Mouse (Mus musculus) hindbrain, embryonic 13.5 days (tissue): ENCODE data around the gene Rbm39. TPM values are rescaled to one million over a fixed set of nuclear protein-coding genes. Genes with fewer than 3 reads are reported as not detected.

Source experiments
- ATAC-seq: fragments of 200-750 bp; cut with Nextera tagmentation; 2 replicates; pipeline ENCODE4 v1.8.0; 2017; ENCODE audit warnings: moderate TSS enrichment; ENCODE audit not compliant: low FRiP score
- H3K27ac ChIP-seq: fragments of 300-500 bp; sonication (generic); 2 replicates; pipeline ENCODE4 v1.5.1; 2015; ENCODE audit warnings: inconsistent platforms, mild to moderate bottlenecking, moderate library complexity
- H3K27me3 ChIP-seq: fragments of 300-500 bp; sonication (generic); 2 replicates; pipeline ENCODE4 v1.6.1; 2015; ENCODE audit warnings: mild to moderate bottlenecking, inconsistent platforms
- H3K36me3 ChIP-seq: fragments of 300-500 bp; sonication (generic); 2 replicates; pipeline ENCODE4 v1.6.1; 2015; ENCODE audit warnings: mild to moderate bottlenecking, inconsistent platforms
- H3K4me1 ChIP-seq: fragments of 300-500 bp; sonication (generic); replicated peaks from 2 replicates; pipeline ENCODE4 v1.6.1; 2015; ENCODE audit warnings: inconsistent platforms
- H3K4me2 ChIP-seq: fragments of 300-500 bp; sonication (generic); 2 replicates; pipeline ENCODE4 v1.6.1; 2015; ENCODE audit warnings: inconsistent platforms, mild to moderate bottlenecking, moderate library complexity
- H3K4me3 ChIP-seq: fragments of 300-500 bp; sonication (generic); 2 replicates; pipeline ENCODE4 v1.5.1; 2015; ENCODE audit warnings: mild to moderate bottlenecking, inconsistent platforms
- H3K9ac ChIP-seq: fragments of 300-500 bp; sonication (generic); 2 replicates; pipeline ENCODE4 v1.6.1; 2015; ENCODE audit warnings: mild to moderate bottlenecking, inconsistent platforms
- H3K9me3 ChIP-seq: fragments of 300-500 bp; sonication (generic); 2 replicates; pipeline ENCODE4 v1.6.1; 2016; ENCODE audit warnings: inconsistent platforms
- WGBS: fragments of 180-500 bp; shearing (Covaris S2); methylation state at CpG from one replicate; pipeline ENCODE4 v1.1.7; 2015; 5-methylcytosine and 5-hydroxymethylcytosine counted together
- polyA plus RNA-seq: library from polyadenylated mRNA; unstranded; fragments of >200 nt; fragmentation: Nextera tagmentation; extraction: Ambion mirVana; gene quantifications from 2 replicates; pipeline ENCODE4 v1.2.1, GENCODE M21; 2015

Rbm39 gene
- 563 and 565 TPM in 2 replicates for polyA plus RNA-seq

DNA sequence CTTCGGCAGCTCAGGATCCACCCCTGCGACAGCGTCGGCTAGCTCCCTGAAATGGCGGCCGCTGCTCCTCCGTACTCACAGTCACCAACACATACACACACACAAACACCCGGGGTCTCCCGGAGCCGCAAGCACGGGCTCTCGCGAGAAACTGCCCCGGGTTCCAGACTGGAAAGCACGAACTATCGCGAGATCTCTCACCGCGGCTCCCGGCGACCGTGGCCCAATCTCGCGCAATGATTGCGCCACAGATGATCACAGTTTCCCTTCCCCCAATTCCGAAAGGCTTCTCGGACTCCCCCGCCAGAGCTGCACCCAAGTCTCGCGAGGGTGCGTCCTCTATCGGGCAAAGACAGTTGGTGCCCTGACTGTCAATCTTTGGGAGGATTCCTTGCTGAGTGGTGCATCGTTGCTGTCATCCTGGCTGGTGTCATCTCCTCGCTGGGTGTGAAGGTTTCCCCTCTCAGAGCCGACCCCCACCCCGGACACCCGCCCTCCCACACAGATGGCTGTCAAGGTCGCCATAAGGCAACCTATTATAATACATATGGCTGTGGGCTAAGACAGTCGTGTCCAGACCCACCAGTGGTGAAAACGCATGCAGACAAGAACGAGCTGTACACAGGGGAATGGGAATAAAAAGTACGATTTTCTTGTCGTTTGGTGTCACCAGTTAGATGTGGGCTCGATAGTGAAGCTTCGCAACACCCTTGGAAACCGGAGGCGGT lies at the start of gene Rbm39:
TSS of gene Rbm39 (minus strand) at position 145 of the 728 bp plus-strand sequence.
- peak within 1 kb of the TSS; percentile 100 for H3K9ac ChIP-seq
- peaks cover 16% of the 10 kb centered on the region for H3K36me3 ChIP-seq
- no peaks in the 10 kb centered on the region for H3K9me3 ChIP-seq
- H3K27me3 ChIP-seq, result no peaks in the 10 kb centered on the region
- under 1% methylated on average over 47 of the region's 47 CpGs for WGBS
- H3K27ac ChIP-seq, result peak within 1 kb of the TSS; percentile 99
- peak within 1 kb of the TSS; percentile 96 for H3K4me3 ChIP-seq
- ATAC-seq, result peak; percentile 98
- H3K4me1 ChIP-seq, result peaks cover 32% of the 10 kb centered on the region
- H3K4me2 ChIP-seq, result peak within 1 kb of the TSS; percentile 77

DNA sequence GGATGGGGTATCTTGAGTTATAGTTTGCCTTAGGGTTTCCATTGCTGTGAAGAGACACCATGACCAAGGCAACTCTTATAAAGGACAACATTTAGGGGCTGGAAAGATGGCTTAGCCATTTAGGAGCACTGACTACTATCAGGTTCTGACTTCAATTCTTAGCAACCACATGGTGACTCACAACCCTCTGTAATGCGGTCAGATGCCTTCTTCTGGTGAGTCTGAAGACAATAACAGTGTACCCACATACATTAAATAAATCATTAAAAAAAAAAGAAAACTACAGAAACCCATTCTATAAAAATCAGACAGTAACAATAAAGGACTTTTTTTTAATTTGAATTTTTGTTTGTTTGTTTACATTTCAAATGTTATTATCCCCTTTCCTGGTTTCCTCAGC lies 49.1 kb upstream of the Rbm39 start:
- WGBS, result 96% methylated on average over 1 of the region's 1 CpGs
- H3K9me3 ChIP-seq, result no peaks in the 10 kb centered on the region
- ATAC-seq, result no peak
- no peak overlapping the region for H3K27ac ChIP-seq
- no peak overlapping the region for H3K4me2 ChIP-seq
- peaks cover 54% of the 10 kb centered on the region for H3K36me3 ChIP-seq
- H3K9ac ChIP-seq, result no peak overlapping the region
- H3K4me1 ChIP-seq, result no peaks in the 10 kb centered on the region; the same call in 1 of the 2 replicates
- no peak overlapping the region for H3K4me3 ChIP-seq
- H3K27me3 ChIP-seq, result no peaks in the 10 kb centered on the region

DNA sequence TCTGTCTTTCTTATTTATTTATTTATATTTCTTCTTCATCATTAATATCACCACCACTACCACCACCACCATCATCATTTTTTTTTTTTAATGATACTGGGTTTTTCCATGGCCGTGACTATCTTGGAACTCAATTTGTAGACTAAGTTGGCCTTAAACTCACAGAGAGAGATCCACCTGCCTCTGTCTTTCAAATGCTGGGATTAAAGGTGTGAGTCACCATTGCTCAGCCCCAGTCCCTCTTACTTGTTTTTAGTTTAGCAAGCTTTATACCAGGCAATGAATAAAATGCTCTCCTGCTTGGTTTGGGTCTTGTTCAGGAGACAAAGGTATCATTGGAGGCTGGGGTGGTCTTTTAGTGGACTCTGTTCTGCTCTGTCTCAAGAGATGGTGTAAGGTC lies 47.7 kb upstream of the Rbm39 start:
- Histone ChIP-seq H3K4me1 (no peaks in the 10 kb centered on the region), H3K36me3 (peaks cover 57% of the 10 kb centered on the region), H3K27ac (no peak overlapping the region), H3K4me2 (no peak overlapping the region), H3K27me3 (no peaks in the 10 kb centered on the region), H3K9ac (no peak overlapping the region), H3K9me3 (no peaks in the 10 kb centered on the region), H3K4me3 (no peak overlapping the region)
- no peak for ATAC-seq
- 100% methylated on average over 1 of the region's 1 CpGs for WGBS

DNA sequence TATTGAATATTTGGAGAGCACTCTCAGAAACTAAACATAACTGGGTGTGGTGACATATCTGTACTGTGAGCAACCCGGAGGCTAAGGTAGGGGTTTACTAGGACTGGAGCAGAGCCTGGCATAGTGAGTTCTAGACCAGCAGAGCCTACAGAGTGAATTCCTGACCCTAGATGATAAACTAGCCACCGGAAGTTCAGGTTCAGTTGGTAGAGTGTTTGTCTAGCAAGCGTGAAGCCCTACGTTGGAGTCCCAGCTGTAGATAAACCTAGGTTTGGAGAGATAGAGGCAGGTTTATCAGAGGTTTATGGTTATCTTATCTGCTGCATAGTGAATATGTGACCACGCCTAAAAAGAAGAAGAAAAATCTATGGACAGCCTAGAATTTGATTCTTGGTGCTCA lies 44.0 kb upstream of the Rbm39 start:
- Histone ChIP-seq H3K27me3 (no peaks in the 10 kb centered on the region), H3K27ac (no peak overlapping the region), H3K9ac (no peak overlapping the region), H3K9me3 (no peaks in the 10 kb centered on the region), H3K4me3 (no peak overlapping the region), H3K4me1 (no peaks in the 10 kb centered on the region), H3K4me2 (no peak overlapping the region), H3K36me3 (peaks cover 40% of the 10 kb centered on the region)
- 98% methylated on average over 5 of the region's 5 CpGs for WGBS
- ATAC-seq, result no peak

DNA sequence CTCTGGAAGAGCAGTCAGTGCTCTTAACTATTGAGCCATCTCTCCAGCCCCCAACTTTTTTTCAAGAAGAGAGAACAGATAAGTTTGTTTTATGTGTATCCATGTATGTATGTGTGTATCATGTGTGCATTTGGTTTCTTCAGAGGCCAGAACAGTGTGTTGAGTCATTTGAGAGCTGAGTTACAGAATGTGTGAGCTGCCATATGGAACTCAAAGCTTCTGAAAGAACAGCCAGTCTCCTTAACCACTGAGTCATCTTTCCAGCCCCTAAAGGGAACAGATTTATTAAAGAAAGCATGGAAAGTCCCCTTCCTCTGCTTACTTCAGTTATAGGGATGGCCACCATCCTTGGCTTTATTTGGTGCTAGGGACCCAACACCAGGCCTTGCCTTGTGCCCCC lies 42.1 kb upstream of the Rbm39 start:
- ATAC-seq, result no peak
- H3K27me3 ChIP-seq, result no peaks in the 10 kb centered on the region
- H3K4me1 ChIP-seq, result peaks cover 4% of the 10 kb centered on the region; the same call in 1 of the 2 replicates
- no peak overlapping the region for H3K4me3 ChIP-seq
- H3K9ac ChIP-seq, result no peak overlapping the region
- H3K9me3 ChIP-seq, result no peaks in the 10 kb centered on the region
- no peak overlapping the region for H3K4me2 ChIP-seq
- peaks cover 33% of the 10 kb centered on the region for H3K36me3 ChIP-seq
- H3K27ac ChIP-seq, result no peak overlapping the region

DNA sequence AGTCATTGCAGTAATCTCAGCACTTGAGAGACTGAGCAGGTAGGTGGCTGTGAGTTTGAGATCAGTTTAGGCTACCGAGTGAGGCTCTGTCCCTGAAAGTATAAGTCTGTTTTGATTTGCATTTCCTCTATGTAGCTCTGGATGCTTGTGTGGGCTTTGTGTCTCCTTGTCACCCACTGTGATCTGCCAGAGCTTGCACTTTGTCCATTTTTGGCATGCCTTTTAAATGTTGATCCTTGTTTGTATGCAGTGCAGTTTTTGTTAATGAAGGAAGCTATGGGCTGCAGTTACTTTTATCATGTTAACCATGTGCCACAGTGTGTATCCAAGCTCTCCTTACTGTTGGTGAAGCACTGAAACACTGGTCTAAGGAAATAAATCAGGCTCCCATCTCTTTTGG lies 37.7 kb upstream of the Rbm39 start:
- Histone ChIP-seq H3K9me3 (no peaks in the 10 kb centered on the region), H3K4me3 (no peak overlapping the region), H3K9ac (no peak overlapping the region), H3K27ac (no peak overlapping the region), H3K4me2 (no peak overlapping the region), H3K36me3 (peaks cover 11% of the 10 kb centered on the region), H3K27me3 (no peaks in the 10 kb centered on the region), H3K4me1 (peaks cover 4% of the 10 kb centered on the region; the same call in 1 of the 2 replicates)
- no peak for ATAC-seq
- 50% methylated on average over 1 of the region's 1 CpGs for WGBS

DNA sequence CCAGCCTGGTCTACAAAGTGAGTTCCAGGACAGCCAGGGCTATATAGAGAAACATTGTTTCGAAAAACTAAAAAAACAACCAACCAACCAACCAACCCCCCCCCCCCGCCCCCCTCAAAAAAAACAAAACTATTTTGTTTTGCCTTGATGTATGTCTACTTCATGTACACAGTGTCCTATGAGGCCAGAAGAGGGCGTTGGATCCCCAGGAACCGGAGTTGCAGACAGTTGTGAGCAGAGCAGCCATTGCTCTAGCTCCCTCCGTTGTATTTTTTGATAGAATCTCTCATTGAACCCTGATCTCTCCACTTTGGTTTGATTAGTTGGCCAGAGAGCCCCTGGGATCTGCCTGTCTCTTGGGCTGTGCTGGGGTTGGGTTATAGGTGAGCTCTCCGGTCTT lies 23.9 kb upstream of the Rbm39 start:
- H3K4me3 ChIP-seq, result no peak overlapping the region
- H3K4me1 ChIP-seq, result peaks cover 31% of the 10 kb centered on the region
- no peak overlapping the region for H3K9ac ChIP-seq
- H3K9me3 ChIP-seq, result no peaks in the 10 kb centered on the region
- WGBS, result 91% methylated on average over 6 of the region's 6 CpGs
- no peaks in the 10 kb centered on the region for H3K27me3 ChIP-seq
- ATAC-seq, result no peak
- peaks cover 14% of the 10 kb centered on the region for H3K36me3 ChIP-seq
- no peak overlapping the region for H3K4me2 ChIP-seq
- H3K27ac ChIP-seq, result 0 out of 2 replicates have a peak overlapping the region, but pooled peaks have one; percentile 6

DNA sequence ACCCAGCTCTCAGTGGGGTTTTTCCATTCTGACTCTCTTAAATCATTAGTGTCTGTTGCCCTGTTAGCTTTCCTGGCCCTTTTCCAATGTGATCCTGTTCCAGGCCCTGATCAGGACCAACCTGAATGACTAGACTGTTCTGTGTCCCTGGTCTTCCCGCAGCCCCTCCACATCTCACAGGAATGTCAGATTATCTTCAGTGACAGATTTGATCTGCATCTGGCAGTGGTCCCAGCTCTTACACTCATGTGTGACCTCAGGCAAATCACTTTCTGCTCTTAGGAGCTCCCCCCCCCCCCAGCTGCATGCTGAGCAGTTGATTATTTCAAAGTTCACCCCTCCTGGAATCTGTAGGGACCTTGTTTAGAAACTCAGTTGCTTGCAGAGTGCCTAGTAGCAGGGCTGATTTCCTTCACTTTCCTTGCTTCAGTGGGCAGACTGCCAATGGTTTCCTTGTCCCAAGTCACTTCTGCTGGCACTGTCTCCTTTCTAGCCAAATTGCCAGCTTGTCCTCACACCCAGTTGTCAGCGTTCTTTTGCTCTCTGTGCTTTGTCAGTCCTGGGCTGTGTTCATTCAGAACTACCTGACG lies 22.9 kb upstream of the Rbm39 start:
- no peak overlapping the region for H3K4me3 ChIP-seq

DNA sequence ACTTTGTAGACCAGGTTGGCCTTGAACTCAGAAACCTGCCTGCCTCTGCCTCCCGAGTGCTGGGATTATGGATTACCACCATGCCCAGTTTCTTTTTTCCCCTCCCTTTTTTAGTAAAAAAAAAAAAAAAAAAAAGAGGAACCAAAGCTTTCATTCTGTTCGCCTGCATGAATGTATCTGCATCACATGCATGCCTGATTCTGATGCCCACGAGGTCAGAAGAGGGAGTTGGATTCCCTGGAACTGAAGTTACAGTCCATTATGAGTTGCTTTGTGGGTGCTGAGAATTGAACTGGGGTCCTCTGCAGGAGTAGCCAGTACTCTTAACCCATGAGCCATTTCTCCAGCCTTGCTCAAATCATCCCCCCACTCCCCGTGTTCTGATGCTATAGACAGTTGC lies 21.4 kb upstream of the Rbm39 start:
- Histone ChIP-seq H3K27me3 (no peaks in the 10 kb centered on the region), H3K9ac (no peak overlapping the region), H3K27ac (no peak overlapping the region), H3K4me2 (no peak overlapping the region), H3K4me3 (no peak overlapping the region), H3K36me3 (peaks cover 7% of the 10 kb centered on the region; the same call in 1 of the 2 replicates), H3K9me3 (no peaks in the 10 kb centered on the region), H3K4me1 (peaks cover 46% of the 10 kb centered on the region)
- no peak for ATAC-seq
- WGBS, result 96% methylated on average over 4 of the region's 4 CpGs

More for the DNA sequence above, 22.9 kb upstream of the Rbm39 start:
- Histone ChIP-seq H3K9me3 (no peaks in the 10 kb centered on the region), H3K27ac (peak overlapping the region; percentile 80), H3K4me1 (peaks cover 39% of the 10 kb centered on the region), H3K36me3 (peaks cover 14% of the 10 kb centered on the region), H3K4me2 (peak overlapping the region; percentile 6; the same call in 1 of the 2 replicates), H3K9ac (no peak overlapping the region; the same call in 1 of the 2 replicates), H3K27me3 (no peaks in the 10 kb centered on the region)
- WGBS, result 47% methylated on average over 3 of the region's 3 CpGs
- ATAC-seq, result peak; percentile 86

DNA sequence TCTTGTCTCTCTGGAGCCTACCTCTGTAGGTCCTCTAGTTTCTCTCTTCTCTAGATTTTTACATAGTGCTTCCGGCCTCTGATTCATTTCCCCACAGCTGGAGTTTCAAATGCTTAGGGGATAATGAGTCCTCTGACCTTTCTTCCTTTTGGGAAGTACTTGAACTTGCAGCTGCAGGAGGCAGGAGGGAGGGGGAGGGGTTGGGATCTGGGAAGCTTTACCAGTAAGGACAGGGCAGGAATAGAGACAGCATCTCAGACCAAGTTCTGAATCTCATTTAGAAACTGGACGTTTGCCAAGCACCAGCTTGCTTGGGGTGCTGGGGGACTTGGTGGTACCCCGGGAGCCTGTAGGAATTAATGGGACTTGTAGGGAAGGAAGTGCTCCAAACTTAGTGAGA lies 19.9 kb upstream of the Rbm39 start:
- Histone ChIP-seq H3K4me1 (peaks cover 52% of the 10 kb centered on the region), H3K4me2 (no peak overlapping the region), H3K9me3 (no peaks in the 10 kb centered on the region), H3K27me3 (no peaks in the 10 kb centered on the region), H3K9ac (no peak overlapping the region), H3K4me3 (no peak overlapping the region), H3K27ac (no peak overlapping the region), H3K36me3 (peaks cover 7% of the 10 kb centered on the region; the same call in 1 of the 2 replicates)
- ATAC-seq, result no peak
- WGBS, result 58% methylated on average over 3 of the region's 3 CpGs

DNA sequence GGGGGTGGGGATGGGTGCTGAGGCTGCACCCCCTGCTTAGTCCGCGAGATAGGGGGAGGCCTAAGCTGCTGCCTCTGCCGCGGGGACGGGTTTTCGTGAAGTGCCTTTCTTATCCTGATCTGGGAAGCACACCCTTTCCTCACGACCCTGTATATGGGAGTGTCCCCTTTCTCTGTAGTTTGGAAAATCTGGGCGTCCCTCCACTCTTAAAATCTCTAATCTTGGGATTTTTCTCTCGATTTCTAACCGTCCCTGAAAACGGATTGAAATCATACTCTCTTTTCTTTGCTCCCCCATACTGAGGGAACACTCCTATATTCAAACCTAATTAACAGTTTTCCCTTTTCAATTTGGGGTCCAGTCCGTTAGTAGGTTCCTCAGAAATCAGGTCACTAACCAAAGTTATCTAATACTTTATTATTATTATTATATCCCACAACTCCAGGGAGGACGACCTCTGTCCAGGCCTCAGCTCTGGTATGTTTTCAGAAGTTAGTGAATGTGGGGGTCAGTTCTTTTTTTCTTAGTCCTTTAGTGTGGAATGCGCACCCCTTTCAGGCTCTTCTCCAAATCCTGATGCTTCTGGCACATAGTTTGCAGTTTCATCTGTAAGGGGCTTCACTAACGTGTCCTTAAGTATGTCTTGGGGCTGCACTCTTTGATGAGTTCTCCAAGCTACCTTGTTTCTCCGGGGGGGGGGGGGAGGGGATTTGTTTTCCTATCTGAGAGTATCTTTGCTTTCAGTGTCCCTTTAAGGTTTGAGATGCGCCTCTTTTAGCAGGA lies 17.3 kb upstream of the Rbm39 start:
- Histone ChIP-seq H3K4me2 (peak overlapping the region; percentile 71), H3K9me3 (no peaks in the 10 kb centered on the region), H3K9ac (peak overlapping the region; percentile 87), H3K27me3 (no peaks in the 10 kb centered on the region), H3K36me3 (peaks cover 3% of the 10 kb centered on the region; the same call in 1 of the 2 replicates), H3K4me1 (peaks cover 38% of the 10 kb centered on the region), H3K27ac (peak overlapping the region; percentile 97), H3K4me3 (peak overlapping the region; percentile 73)
- no peak for ATAC-seq
- WGBS, result 5% methylated on average over 17 of the region's 17 CpGs
